Mouse (Mus musculus): ENCODE measurements around the gene Zfp202. TPM values are rescaled to one million over a fixed set of nuclear protein-coding genes. Genes with fewer than 3 reads are reported as not detected.
A peak's percentile ranks its signal among the peaks of the same experiment; 100 is the strongest.

Gene Zfp202
- polyA plus RNA-seq, 1 experiment from 2014 or later, result 1.3 TPM

GRCm38 (mm10) chr9:40245974-40246665 lies 54.0 kb downstream of the Zfp202 start:
- DNase-seq (ENCODE audit: low spot score) (no peak), ATAC-seq (no peak)
- H3K27ac ChIP-seq (ENCODE audit: low read length), result no peak overlapping the region

GRCm38 (mm10) chr9:40246702-40247101 lies 54.6 kb downstream of the Zfp202 start:
- 0 out of 2 replicates have a peak, but pooled peaks cover 2% of the 10 kb centered on the region for H3K4me1 ChIP-seq (ENCODE audit: insufficient read depth, low read depth, low read length)
- ATAC-seq (no peak), DNase-seq (ENCODE audit: low spot score) (no peak)
- 74% methylated on average over 6 of the region's 6 CpGs for WGBS
- TF ChIP-seq CTCF (IDR thresholded peaks at IDR 0.05) (no peak), EP300 (IDR thresholded peaks at IDR 0.05) (no peak)
- H3K4me3 ChIP-seq (ENCODE audit: low read depth, low read length), result no peak overlapping the region
- H3K9me3 ChIP-seq (ENCODE audit: low read length), result no peaks in the 10 kb centered on the region
- no peaks in the 10 kb centered on the region for H3K27me3 ChIP-seq (replicated peaks; ENCODE audit: insufficient read depth, low read length)
- no peak overlapping the region for H3K4me2 ChIP-seq (replicated peaks; ENCODE audit: low read depth, low read length)
- no peak overlapping the region for H3K9ac ChIP-seq (replicated peaks; ENCODE audit: low read depth)
- no peaks in the 10 kb centered on the region for H3K36me3 ChIP-seq (ENCODE audit: insufficient read depth, low read length)
- no peak overlapping the region for H3K27ac ChIP-seq (ENCODE audit: low read length)

More at GRCm38 (mm10) chr9:40245974-40246665, 54.0 kb downstream of the Zfp202 start:
- Histone ChIP-seq H3K4me3 (ENCODE audit: low read depth, low read length) (no peak overlapping the region), H3K4me2 (replicated peaks; ENCODE audit: low read depth, low read length) (no peak overlapping the region), H3K4me1 (ENCODE audit: insufficient read depth, low read depth, low read length) (0 out of 2 replicates have a peak, but pooled peaks cover 4% of the 10 kb centered on the region), H3K27me3 (replicated peaks; ENCODE audit: insufficient read depth, low read length) (no peaks in the 10 kb centered on the region), H3K9me3 (ENCODE audit: low read length) (no peaks in the 10 kb centered on the region), H3K36me3 (ENCODE audit: insufficient read depth, low read length) (no peaks in the 10 kb centered on the region), H3K9ac (replicated peaks; ENCODE audit: low read depth) (no peak overlapping the region)
- WGBS, result 77% methylated on average over 7 of the region's 7 CpGs
- no peak for TF ChIP-seq EP300 (IDR thresholded peaks at IDR 0.05)
- TF ChIP-seq CTCF (IDR thresholded peaks at IDR 0.05), result no peak

GRCm38 (mm10) chr9:40249106-40249505 lies 57.0 kb downstream of the Zfp202 start:
- DNase-seq (ENCODE audit: low spot score) (no peak), ATAC-seq (peak; percentile 50)
- Histone ChIP-seq H3K4me2 (replicated peaks; ENCODE audit: low read depth, low read length) (no peak overlapping the region), H3K36me3 (ENCODE audit: insufficient read depth, low read length) (no peaks in the 10 kb centered on the region), H3K9ac (replicated peaks; ENCODE audit: low read depth) (no peak overlapping the region), H3K27ac (ENCODE audit: low read length) (no peak overlapping the region), H3K4me1 (ENCODE audit: insufficient read depth, low read depth, low read length) (no peaks in the 10 kb centered on the region), H3K4me3 (ENCODE audit: low read depth, low read length) (no peak overlapping the region), H3K9me3 (ENCODE audit: low read length) (no peaks in the 10 kb centered on the region), H3K27me3 (replicated peaks; ENCODE audit: insufficient read depth, low read length) (no peaks in the 10 kb centered on the region)
- 32% methylated on average over 1 of the region's 1 CpGs for WGBS
- TF ChIP-seq EP300 (IDR thresholded peaks at IDR 0.05) (peak; percentile 72), CTCF (IDR thresholded peaks at IDR 0.05) (no peak)

- ATAC-seq (peak; percentile 79), DNase-seq (ENCODE audit: low spot score) (peak; percentile 57)
- H3K4me2 ChIP-seq (replicated peaks; ENCODE audit: low read depth, low read length), result no peak overlapping the region
- no peaks in the 10 kb centered on the region for H3K27me3 ChIP-seq (replicated peaks; ENCODE audit: insufficient read depth, low read length)
- peak overlapping the region; percentile 3; the same call in 1 of the 2 replicates for H3K27ac ChIP-seq (ENCODE audit: low read length)
- no peaks in the 10 kb centered on the region for H3K4me1 ChIP-seq (ENCODE audit: insufficient read depth, low read depth, low read length)
- H3K36me3 ChIP-seq (ENCODE audit: insufficient read depth, low read length), result no peaks in the 10 kb centered on the region
- H3K4me3 ChIP-seq (ENCODE audit: low read depth, low read length), result no peak overlapping the region
- no peaks in the 10 kb centered on the region for H3K9me3 ChIP-seq (ENCODE audit: low read length)
- TF ChIP-seq CTCF (IDR thresholded peaks at IDR 0.05) (no peak), EP300 (IDR thresholded peaks at IDR 0.05) (peak; percentile 96)
- 36% methylated on average over 3 of the region's 3 CpGs for WGBS
- H3K9ac ChIP-seq (replicated peaks; ENCODE audit: low read depth), result no peak overlapping the region
These were observed 60.3 kb downstream of the Zfp202 start for GRCm38 (mm10) chr9:40252459-40252858.

Other genes with a start within 250 kb of the Zfp202 start
- gene Olfr975, start 240.3 kb upstream of the Zfp202 start, polyA plus RNA-seq (2015; fragmentation: Nextera tagmentation; extraction: Ambion mirVana), result not detected in 2 replicates
- gene Olfr976, start 231.2 kb upstream of the Zfp202 start, polyA plus RNA-seq (2015; fragmentation: Nextera tagmentation; extraction: Ambion mirVana), result not detected in 2 replicates
- not detected in 2 replicates for gene Olfr978, start 200.2 kb upstream of the Zfp202 start, polyA plus RNA-seq (2015; fragmentation: Nextera tagmentation; extraction: Ambion mirVana)
- gene Olfr979, start 188.9 kb upstream of the Zfp202 start, polyA plus RNA-seq (2015; fragmentation: Nextera tagmentation; extraction: Ambion mirVana), result not detected in 2 replicates
- gene Olfr980, start 182.7 kb upstream of the Zfp202 start, polyA plus RNA-seq (2015; fragmentation: Nextera tagmentation; extraction: Ambion mirVana), result not detected in 2 replicates
- gene Olfr981, start 170.9 kb upstream of the Zfp202 start, polyA plus RNA-seq (2015; fragmentation: Nextera tagmentation; extraction: Ambion mirVana), result not detected in 2 replicates
- not detected in 2 replicates for gene Olfr982, start 118.5 kb upstream of the Zfp202 start, polyA plus RNA-seq (2015; fragmentation: Nextera tagmentation; extraction: Ambion mirVana)
- not detected in 2 replicates for gene Olfr983, start 98.7 kb upstream of the Zfp202 start, polyA plus RNA-seq (2015; fragmentation: Nextera tagmentation; extraction: Ambion mirVana)
- not detected in 2 replicates for gene Olfr984, start 78.1 kb upstream of the Zfp202 start, polyA plus RNA-seq (2015; fragmentation: Nextera tagmentation; extraction: Ambion mirVana)
- not detected in 2 replicates for gene Olfr985, start 62.1 kb upstream of the Zfp202 start, polyA plus RNA-seq (2015; fragmentation: Nextera tagmentation; extraction: Ambion mirVana)
- not detected in 2 replicates for gene Tmem225, start 44.2 kb upstream of the Zfp202 start, polyA plus RNA-seq (2015; fragmentation: Nextera tagmentation; extraction: Ambion mirVana)
- gene Olfr986, start 11.4 kb upstream of the Zfp202 start, polyA plus RNA-seq (2015; fragmentation: Nextera tagmentation; extraction: Ambion mirVana), result not detected in 2 replicates
- 37.6 and 46.9 TPM in 2 replicates for gene Scn3b, start 76.9 kb downstream of the Zfp202 start, polyA plus RNA-seq (2015; fragmentation: Nextera tagmentation; extraction: Ambion mirVana)